ENCODE assay signal across 15 mouse cellular contexts in genomic region chr16:22508936-22509563, GRCm38 (mm10).
DNase-seq lines count a peak whose midpoint lies in the region; ATAC-seq and TF ChIP-seq lines count a peak whose summit lies in the region.
"Had no signal": no experiment of that assay in that cellular context is flagged by ENCODE, and none has a peak within 500 bp of the region (broad histone marks: within the 10 kb centered on the region; RNA-seq: fewer than 3 reads in every experiment).

No protein-coding gene starts in this region.

- no peak for DNase-seq in hindbrain, embryonic 11.5 days (ENCODE audit: low spot score)
- DNase-seq in midbrain, embryonic 14.5 days = peak; percentile 35
- DNase-seq in midbrain, embryonic 11.5 days (ENCODE audit: low spot score, missing footprints) = no peak
- peak; percentile 63 for DNase-seq in forebrain, postnatal 0 days
- DNase-seq in spleen, postnatal 10 days (ENCODE audit: low spot score in 2 of 2) = no peak
- DNase-seq in kidney, postnatal 4 days = no peak
- DNase-seq: adrenal gland, postnatal 10 days; cerebellum, postnatal 14 days; heart, adult 18-20 months; kidney, adult 8-10 months; lung, postnatal 10 days had no signal

- no peak overlapping the region for H3K4me2 ChIP-seq in hindbrain, embryonic 15.5 days
- no peak overlapping the region for H3K4me2 ChIP-seq in hindbrain, embryonic 11.5 days (replicated peaks; ENCODE audit: low read depth, low read length)
- H3K4me2 ChIP-seq in midbrain, embryonic 14.5 days (ENCODE audit: low read length) = no peak overlapping the region
- H3K4me2 ChIP-seq in midbrain, embryonic 11.5 days = no peak overlapping the region
- no peak overlapping the region for H3K4me2 ChIP-seq in forebrain, postnatal 0 days (ENCODE audit: low read depth)

- no peak for TF ChIP-seq POLR2A in olfactory bulb, adult 2 months (IDR thresholded peaks at IDR 0.05; ENCODE audit: insufficient read depth, low read depth, low read length)

- H3K4me1 ChIP-seq in hindbrain, embryonic 15.5 days (replicated peaks) = no peaks in the 10 kb centered on the region
- H3K4me1 ChIP-seq in hindbrain, embryonic 11.5 days (replicated peaks; ENCODE audit: control insufficient read depth, insufficient read depth, low read length) = no peaks in the 10 kb centered on the region; the same call in 1 of the 2 replicates
- no peaks in the 10 kb centered on the region for H3K4me1 ChIP-seq in midbrain, embryonic 14.5 days (ENCODE audit: control insufficient read depth, insufficient read depth, low read length)
- no peaks in the 10 kb centered on the region for H3K4me1 ChIP-seq in midbrain, embryonic 11.5 days (ENCODE audit: control insufficient read depth, insufficient read depth, low read length)
- H3K4me1 ChIP-seq in forebrain, postnatal 0 days (ENCODE audit: insufficient read depth) = peaks cover 5% of the 10 kb centered on the region; the same call in 1 of the 2 replicates
- H3K4me1 ChIP-seq in olfactory bulb, adult 2 months (ENCODE audit: control insufficient read depth, insufficient read depth, low read length) = peaks cover 20% of the 10 kb centered on the region

- peak overlapping the region; percentile 27; the same call in 1 of the 2 replicates for H3K27ac ChIP-seq in hindbrain, embryonic 15.5 days (replicated peaks)
- no peak overlapping the region for H3K27ac ChIP-seq in hindbrain, embryonic 11.5 days (ENCODE audit: low read depth, low read length)
- no peak overlapping the region for H3K27ac ChIP-seq in midbrain, embryonic 14.5 days (replicated peaks; ENCODE audit: low read depth, low read length)
- H3K27ac ChIP-seq in midbrain, embryonic 11.5 days (ENCODE audit: low read depth, low read length) = no peak overlapping the region
- peak overlapping the region; percentile 57 for H3K27ac ChIP-seq in forebrain, postnatal 0 days (ENCODE audit: low read depth, low read length)
- 0 out of 2 replicates have a peak overlapping the region, but pooled peaks have one; percentile 1 for H3K27ac ChIP-seq in olfactory bulb, adult 2 months (ENCODE audit: insufficient read depth, low read depth, low read length)

- H3K9me3 ChIP-seq in hindbrain, embryonic 15.5 days = no peaks in the 10 kb centered on the region
- no peaks in the 10 kb centered on the region for H3K9me3 ChIP-seq in hindbrain, embryonic 11.5 days (ENCODE audit: control insufficient read depth, low read length)
- H3K9me3 ChIP-seq in midbrain, embryonic 14.5 days (ENCODE audit: control insufficient read depth, low read length) = no peaks in the 10 kb centered on the region
- H3K9me3 ChIP-seq in midbrain, embryonic 11.5 days (ENCODE audit: control insufficient read depth, low read length) = no peaks in the 10 kb centered on the region
- H3K9me3 ChIP-seq in forebrain, postnatal 0 days (ENCODE audit: low read length) = no peaks in the 10 kb centered on the region

- no peaks in the 10 kb centered on the region for H3K27me3 ChIP-seq in hindbrain, embryonic 15.5 days
- H3K27me3 ChIP-seq in hindbrain, embryonic 11.5 days (ENCODE audit: control insufficient read depth, insufficient read depth, low read length) = no peaks in the 10 kb centered on the region
- no peaks in the 10 kb centered on the region for H3K27me3 ChIP-seq in midbrain, embryonic 14.5 days (ENCODE audit: control insufficient read depth, insufficient read depth, low read length)
- H3K27me3 ChIP-seq in midbrain, embryonic 11.5 days (ENCODE audit: control insufficient read depth, insufficient read depth, low read length) = no peaks in the 10 kb centered on the region
- H3K27me3 ChIP-seq in forebrain, postnatal 0 days (ENCODE audit: insufficient read depth, low read length) = no peaks in the 10 kb centered on the region

- no peaks in the 10 kb centered on the region for H3K36me3 ChIP-seq in hindbrain, embryonic 15.5 days
- no peaks in the 10 kb centered on the region for H3K36me3 ChIP-seq in hindbrain, embryonic 11.5 days (ENCODE audit: control insufficient read depth, insufficient read depth, low read length)
- no peaks in the 10 kb centered on the region for H3K36me3 ChIP-seq in midbrain, embryonic 14.5 days (ENCODE audit: control insufficient read depth, insufficient read depth, low read length)
- H3K36me3 ChIP-seq in midbrain, embryonic 11.5 days (ENCODE audit: control insufficient read depth, insufficient read depth, low read length) = no peaks in the 10 kb centered on the region
- H3K36me3 ChIP-seq in forebrain, postnatal 0 days (ENCODE audit: insufficient read depth) = no peaks in the 10 kb centered on the region

- peak; percentile 67 for ATAC-seq in hindbrain, embryonic 15.5 days (ENCODE audit: low FRiP score, low read depth)
- ATAC-seq in hindbrain, embryonic 11.5 days (ENCODE audit: low FRiP score) = no peak
- ATAC-seq in midbrain, embryonic 14.5 days (ENCODE audit: low FRiP score, low TSS enrichment) = no peak
- ATAC-seq in midbrain, embryonic 11.5 days (ENCODE audit: low FRiP score) = no peak
- peak; percentile 89 for ATAC-seq in forebrain, postnatal 0 days
- ATAC-seq: CD4-positive, CD25-positive, alpha-beta regulatory T cell, adult 4 months; Patski had no signal

- no peak overlapping the region for H3K9ac ChIP-seq in hindbrain, embryonic 15.5 days
- H3K9ac ChIP-seq in hindbrain, embryonic 11.5 days (ENCODE audit: low read depth, low read length) = no peak overlapping the region
- H3K9ac ChIP-seq in midbrain, embryonic 14.5 days (replicated peaks; ENCODE audit: low read length) = no peak overlapping the region
- no peak overlapping the region for H3K9ac ChIP-seq in midbrain, embryonic 11.5 days (ENCODE audit: low read length)
- H3K9ac ChIP-seq in forebrain, postnatal 0 days = no peak overlapping the region

- whole genome bisulfite sequencing in hindbrain, embryonic 15.5 days = 68% methylated on average over 5 of the region's 5 CpGs
- 81% methylated on average over 5 of the region's 5 CpGs for WGBS in hindbrain, embryonic 11.5 days
- 82% methylated on average over 5 of the region's 5 CpGs for WGBS in midbrain, embryonic 14.5 days
- WGBS in midbrain, embryonic 11.5 days = 80% methylated on average over 5 of the region's 5 CpGs
- 48% methylated on average over 5 of the region's 5 CpGs for WGBS in forebrain, postnatal 0 days
- 28% methylated on average over 5 of the region's 5 CpGs for WGBS in olfactory bulb, adult 2 months

- TF ChIP-seq CTCF in forebrain, postnatal 0 days (IDR thresholded peaks at IDR 0.05; ENCODE audit: low read depth) = no peak
- no peak for TF ChIP-seq CTCF in olfactory bulb, adult 2 months (IDR thresholded peaks at IDR 0.05; ENCODE audit: insufficient read depth, low read depth, low read length)

- no peak overlapping the region for H3K4me3 ChIP-seq in hindbrain, embryonic 15.5 days
- no peak overlapping the region for H3K4me3 ChIP-seq in hindbrain, embryonic 11.5 days (ENCODE audit: low read depth, low read length)
- H3K4me3 ChIP-seq in midbrain, embryonic 14.5 days (replicated peaks; ENCODE audit: low read depth, low read length) = no peak overlapping the region
- H3K4me3 ChIP-seq in midbrain, embryonic 11.5 days (ENCODE audit: low read depth, low read length) = no peak overlapping the region
- no peak overlapping the region for H3K4me3 ChIP-seq in forebrain, postnatal 0 days (ENCODE audit: low read depth, low read length)
- H3K4me3 ChIP-seq in olfactory bulb, adult 2 months (ENCODE audit: insufficient read depth, low read depth, low read length) = no peak overlapping the region

Comparison
In these comparisons a context has a peak if more than half of its experiments do, and no peak if none do; other contexts are left out.
1. ATAC-seq: peak in hindbrain, embryonic 15.5 days (single experiment) and forebrain, postnatal 0 days (single experiment); none in hindbrain, embryonic 11.5 days (single experiment), midbrain, embryonic 14.5 days (single experiment) and midbrain, embryonic 11.5 days (single experiment).
2. H3K27ac ChIP-seq: peak in hindbrain, embryonic 15.5 days (single experiment), forebrain, postnatal 0 days (single experiment) and olfactory bulb, adult 2 months (single experiment); none in hindbrain, embryonic 11.5 days (single experiment), midbrain, embryonic 14.5 days (single experiment) and midbrain, embryonic 11.5 days (single experiment).
3. DNase-seq: peak in midbrain, embryonic 14.5 days (single experiment) and forebrain, postnatal 0 days (single experiment); none in hindbrain, embryonic 11.5 days (single experiment), midbrain, embryonic 11.5 days (single experiment), spleen, postnatal 10 days (0 of 2) and kidney, postnatal 4 days (0 of 2).